Mouse (Mus musculus): ENCODE measurements around the gene Mlc1.

DNA sequence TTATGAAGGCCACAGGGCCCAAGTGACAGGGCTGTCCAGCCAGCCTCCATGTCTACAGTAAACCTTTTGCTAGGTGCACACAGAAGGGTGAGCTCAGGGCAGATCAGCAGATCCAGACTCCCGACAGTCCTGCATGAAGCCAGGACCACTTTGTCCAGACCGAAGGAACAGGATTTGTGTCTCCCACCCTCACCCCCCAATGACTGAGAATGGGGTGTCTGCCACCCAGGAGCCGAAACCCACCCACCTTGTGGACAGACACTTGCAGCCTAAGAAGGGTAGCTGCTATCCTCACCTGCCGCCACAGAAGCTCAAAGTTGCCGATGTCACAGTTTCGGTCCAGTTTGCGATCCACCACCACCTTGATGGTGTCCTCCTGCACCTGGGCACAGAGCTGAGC is 63.8 kb downstream of the Mlc1 start:
- TF ChIP-seq CTCF (IDR thresholded peaks at IDR 0.05; ENCODE audit: low read depth) (no peak), EP300 (IDR thresholded peaks at IDR 0.05; ENCODE audit: low read depth) (no peak)
